Mouse (Mus musculus) adrenal gland, postnatal 4 days (tissue): ENCODE results near the gene Fggy. TPM values are rescaled to one million over a fixed set of nuclear protein-coding genes. Genes with fewer than 3 reads are reported as not detected.

Experiments
- DNase-seq, 2 experiments: peaks; one replicate each; pipeline ENCODE4 v3.0.0; 2021 to 2022; ENCODE audit warnings: low spot score in 2 of 2, mixed read lengths in 2 of 2
- total RNA-seq, 2 experiments: library from RNA; stranded (reverse); gene quantifications; 2 replicates each; pipeline ENCODE4 v1.2.3; 2021

The Fggy gene
- total RNA-seq, 2 experiments from 2014 or later = 48.2 to 60.9 TPM

- no peak for DNase-seq
Measured at GRCm38 (mm10) chr4:95850044-95850739, 292.9 kb downstream of the Fggy start.

- no peak for DNase-seq
Measured at GRCm38 (mm10) chr4:95852257-95852656, 294.9 kb downstream of the Fggy start.

- no peak for DNase-seq
Measured at GRCm38 (mm10) chr4:95856008-95856407, 298.7 kb downstream of the Fggy start.

GRCm38 (mm10) chr4:95860601-95861000 is 303.3 kb downstream of the Fggy start:
- no peak for DNase-seq

GRCm38 (mm10) chr4:95861074-95861473 is 303.8 kb downstream of the Fggy start:
- no peak for DNase-seq

- no peak for DNase-seq
Measured at GRCm38 (mm10) chr4:95861741-95862155, 304.4 kb downstream of the Fggy start.

- DNase-seq = no peak
Measured at GRCm38 (mm10) chr4:95862276-95862675, 305.0 kb downstream of the Fggy start.

GRCm38 (mm10) chr4:95862781-95863499 is 305.6 kb downstream of the Fggy start:
- DNase-seq = no peak

- DNase-seq = no peak
Measured at GRCm38 (mm10) chr4:95863500-95863803, 306.1 kb downstream of the Fggy start.

GRCm38 (mm10) chr4:95865251-95865650 is 307.9 kb downstream of the Fggy start:
- DNase-seq = no peak

- no peak for DNase-seq
Measured at GRCm38 (mm10) chr4:95865882-95866281, 308.6 kb downstream of the Fggy start.

GRCm38 (mm10) chr4:95867103-95867502 is 309.8 kb downstream of the Fggy start:
- no peak for DNase-seq

- no peak for DNase-seq
Measured at GRCm38 (mm10) chr4:95868348-95868747, 311.0 kb downstream of the Fggy start.

GRCm38 (mm10) chr4:95871216-95871881 is 314.0 kb downstream of the Fggy start:
- no peak for DNase-seq

- DNase-seq = no peak
Measured at GRCm38 (mm10) chr4:95875896-95876295, 318.6 kb downstream of the Fggy start.

- peak in 1 of 2 experiments; percentile 17 for DNase-seq
Measured at GRCm38 (mm10) chr4:95877436-95877835, 320.1 kb downstream of the Fggy start.

- DNase-seq = no peak
Measured at GRCm38 (mm10) chr4:95881751-95882350, 324.5 kb downstream of the Fggy start.

- DNase-seq = no peak
Measured at GRCm38 (mm10) chr4:95884184-95885145, 327.2 kb downstream of the Fggy start.

GRCm38 (mm10) chr4:95895199-95895754 is 338.0 kb downstream of the Fggy start:
- no peak for DNase-seq

GRCm38 (mm10) chr4:95896571-95896970 is 339.3 kb downstream of the Fggy start:
- DNase-seq = no peak
